Mouse (Mus musculus) liver, embryonic 14.5 days (tissue): ENCODE measurements around the gene Olfr986. TPM values are rescaled to one million over a fixed set of nuclear protein-coding genes. Genes with fewer than 3 reads are reported as not detected.

Source experiments
- ATAC-seq: fragments of 200-750 bp; cut with Nextera tagmentation; 2 replicates; pipeline ENCODE4 v1.8.0; 2017; ENCODE audit warnings: moderate number of reproducible peaks, mild to moderate bottlenecking, moderate library complexity; ENCODE audit not compliant: insufficient read depth
- DNase-seq, 3 experiments: peaks; one replicate each; pipeline ENCODE4 v3.0.0-alpha.2; 2012 to 2013; ENCODE audit warnings: low read depth in 3 of 3, low spot score in 3 of 3
- H3K27ac ChIP-seq: fragments of 300-500 bp; sonication (generic); 2 replicates; pipeline ENCODE4 v1.5.1; 2014; ENCODE audit warnings: moderate library complexity, mild to moderate bottlenecking, control low read depth, inconsistent platforms
- H3K27me3 ChIP-seq: fragments of 300-500 bp; sonication (generic); 2 replicates; pipeline ENCODE4 v1.6.1; 2014; ENCODE audit warnings: mild to moderate bottlenecking, low read length, moderate library complexity; ENCODE audit not compliant: control insufficient read depth, insufficient read depth
- H3K36me3 ChIP-seq: fragments of 300-500 bp; sonication (generic); replicated peaks from 2 replicates; pipeline ENCODE4 v1.6.1; 2014; ENCODE audit warnings: low read depth; ENCODE audit not compliant: control insufficient read depth, insufficient read depth
- H3K4me1 ChIP-seq, 2 experiments: fragments of 200-500 bp in 1 of 2; fragments of 300-500 bp in 1 of 2; sonication (generic) in 1 of 2; replicated peaks; 2 replicates each; pipeline ENCODE4 v1.6.1; 2012 to 2014; ENCODE audit warnings: antibody characterized with exemption in 1 of 2, inconsistent platforms in 1 of 2, low read length in 1 of 2; ENCODE audit not compliant: control insufficient read depth in 2 of 2, insufficient read depth in 2 of 2
- H3K4me2 ChIP-seq: fragments of 300-500 bp; sonication (generic); 2 replicates; pipeline ENCODE4 v1.6.1; 2014; ENCODE audit warnings: low read depth, mild to moderate bottlenecking, control low read depth, moderate library complexity
- H3K4me3 ChIP-seq, 2 experiments: fragments of 200-500 bp in 1 of 2; fragments of 300-500 bp in 1 of 2; sonication (generic) in 1 of 2; 2 replicates each; pipeline ENCODE4 v1.5.1; 2012 to 2014; ENCODE audit warnings: low read depth in 2 of 2, low read length in 2 of 2, mild to moderate bottlenecking in 2 of 2, control low read depth in 1 of 2, inconsistent platforms in 1 of 2, moderate library complexity in 1 of 2; ENCODE audit not compliant: insufficient read depth in 1 of 2
- H3K9ac ChIP-seq: fragments of 300-500 bp; sonication (generic); replicated peaks from 2 replicates; pipeline ENCODE4 v1.6.1; 2014; ENCODE audit warnings: mild to moderate bottlenecking, control low read depth, moderate library complexity
- H3K9me3 ChIP-seq: fragments of 300-500 bp; sonication (generic); 2 replicates; pipeline ENCODE4 v1.6.1; 2016; ENCODE audit warnings: low read length, mixed read lengths; ENCODE audit not compliant: control insufficient read depth
- CTCF ChIP-seq: IDR thresholded peaks from 2 replicates; pipeline ENCODE4 v1.5.1; 2016; ENCODE audit warnings: antibody characterized with exemption, low read depth, control low read depth
- EP300 ChIP-seq: IDR thresholded peaks from 2 replicates; pipeline ENCODE4 v1.6.1; 2016; ENCODE audit warnings: antibody characterized with exemption, low read depth
- WGBS: fragments of 180-500 bp; shearing (Covaris S2); extraction: QIAGEN DNeasy Blood & Tissue Kit; methylation state at CpG from one replicate; pipeline ENCODE4 v1.1.7; 2014; ENCODE audit not compliant: insufficient replicate concordance; 5-methylcytosine and 5-hydroxymethylcytosine counted together
- polyA plus RNA-seq, 2 experiments: library from polyadenylated mRNA; depleted of rRNA in 1 of 2; stranded (reverse) in 1 of 2; unstranded in 1 of 2; fragments of >200 nt; fragmentation: Nextera tagmentation in 1 of 2; extraction: Ambion mirVana in 1 of 2; gene quantifications; 2 replicates each; pipeline versions ENCODE4 v1.2.1 to v1.2.3; 2012 to 2014

Gene Olfr986
- polyA plus RNA-seq, 2 experiments = not detected

GRCm38 (mm10) chr9:40234233-40235072 lies 53.7 kb downstream of the Olfr986 start:
- WGBS = 56% methylated on average over 10 of the region's 10 CpGs
- Histone ChIP-seq H3K4me1 (no peaks in the 10 kb centered on the region), H3K27ac (no peak overlapping the region), H3K4me2 (no peak overlapping the region), H3K9ac (no peak overlapping the region), H3K27me3 (no peaks in the 10 kb centered on the region), H3K36me3 (no peaks in the 10 kb centered on the region), H3K4me3 (no peak overlapping the region), H3K9me3 (no peaks in the 10 kb centered on the region)
- DNase-seq (no peak), ATAC-seq (no peak)
- TF ChIP-seq CTCF (no peak), EP300 (no peak)

- no peak for TF ChIP-seq CTCF
- TF ChIP-seq EP300 = no peak
- Histone ChIP-seq H3K27me3 (no peaks in the 10 kb centered on the region), H3K4me1 (no peaks in the 10 kb centered on the region), H3K4me3 (no peak overlapping the region), H3K4me2 (no peak overlapping the region), H3K36me3 (no peaks in the 10 kb centered on the region), H3K9ac (no peak overlapping the region), H3K9me3 (no peaks in the 10 kb centered on the region), H3K27ac (no peak overlapping the region)
- WGBS = 63% methylated on average over 7 of the region's 7 CpGs
- no peak for DNase-seq
- ATAC-seq = no peak
These were observed 54.5 kb downstream of the Olfr986 start for GRCm38 (mm10) chr9:40235220-40235619.

Other genes with a start within 250 kb of the Olfr986 start
- not detected in 2 replicates for gene Olfr974, start 243.4 kb upstream of the Olfr986 start, polyA plus RNA-seq (2012; rRNA removed)
- gene Olfr974, start 243.4 kb upstream of the Olfr986 start, polyA plus RNA-seq (2014; fragmentation: Nextera tagmentation; extraction: Ambion mirVana) = not detected in 2 replicates
- not detected in 2 replicates for gene Olfr975, start 228.9 kb upstream of the Olfr986 start, polyA plus RNA-seq (2012; rRNA removed)
- gene Olfr975, start 228.9 kb upstream of the Olfr986 start, polyA plus RNA-seq (2014; fragmentation: Nextera tagmentation; extraction: Ambion mirVana) = not detected in 2 replicates
- gene Olfr976, start 219.8 kb upstream of the Olfr986 start, polyA plus RNA-seq (2012; rRNA removed) = not detected in 2 replicates
- not detected in 2 replicates for gene Olfr976, start 219.8 kb upstream of the Olfr986 start, polyA plus RNA-seq (2014; fragmentation: Nextera tagmentation; extraction: Ambion mirVana)
- gene Olfr978, start 188.8 kb upstream of the Olfr986 start, polyA plus RNA-seq (2012; rRNA removed) = not detected in 2 replicates
- not detected in 2 replicates for gene Olfr978, start 188.8 kb upstream of the Olfr986 start, polyA plus RNA-seq (2014; fragmentation: Nextera tagmentation; extraction: Ambion mirVana)
- not detected in 2 replicates for gene Olfr979, start 177.5 kb upstream of the Olfr986 start, polyA plus RNA-seq (2012; rRNA removed)
- gene Olfr979, start 177.5 kb upstream of the Olfr986 start, polyA plus RNA-seq (2014; fragmentation: Nextera tagmentation; extraction: Ambion mirVana) = not detected in 2 replicates
- not detected in 2 replicates for gene Olfr980, start 171.3 kb upstream of the Olfr986 start, polyA plus RNA-seq (2012; rRNA removed)
- not detected in 2 replicates for gene Olfr980, start 171.3 kb upstream of the Olfr986 start, polyA plus RNA-seq (2014; fragmentation: Nextera tagmentation; extraction: Ambion mirVana)
- gene Olfr981, start 159.5 kb upstream of the Olfr986 start, polyA plus RNA-seq (2012; rRNA removed) = not detected in 2 replicates
- not detected in 2 replicates for gene Olfr981, start 159.5 kb upstream of the Olfr986 start, polyA plus RNA-seq (2014; fragmentation: Nextera tagmentation; extraction: Ambion mirVana)
- gene Olfr982, start 107.1 kb upstream of the Olfr986 start, polyA plus RNA-seq (2012; rRNA removed) = not detected in 2 replicates
- not detected in 2 replicates for gene Olfr982, start 107.1 kb upstream of the Olfr986 start, polyA plus RNA-seq (2014; fragmentation: Nextera tagmentation; extraction: Ambion mirVana)
- gene Olfr983, start 87.3 kb upstream of the Olfr986 start, polyA plus RNA-seq (2012; rRNA removed) = not detected in 2 replicates
- gene Olfr983, start 87.3 kb upstream of the Olfr986 start, polyA plus RNA-seq (2014; fragmentation: Nextera tagmentation; extraction: Ambion mirVana) = not detected in 2 replicates
- gene Olfr984, start 66.7 kb upstream of the Olfr986 start, polyA plus RNA-seq (2012; rRNA removed) = not detected in 2 replicates
- gene Olfr984, start 66.7 kb upstream of the Olfr986 start, polyA plus RNA-seq (2014; fragmentation: Nextera tagmentation; extraction: Ambion mirVana) = not detected in 2 replicates
- gene Olfr985, start 50.7 kb upstream of the Olfr986 start, polyA plus RNA-seq (2012; rRNA removed) = not detected in 2 replicates
- not detected in 2 replicates for gene Olfr985, start 50.7 kb upstream of the Olfr986 start, polyA plus RNA-seq (2014; fragmentation: Nextera tagmentation; extraction: Ambion mirVana)
- not detected in 2 replicates for gene Tmem225, start 32.8 kb upstream of the Olfr986 start, polyA plus RNA-seq (2012; rRNA removed)
- not detected in 2 replicates for gene Tmem225, start 32.8 kb upstream of the Olfr986 start, polyA plus RNA-seq (2014; fragmentation: Nextera tagmentation; extraction: Ambion mirVana)
- 0.41 and 0.57 TPM in 2 replicates for gene Zfp202, start 11.4 kb downstream of the Olfr986 start, polyA plus RNA-seq (2012; rRNA removed)
- gene Zfp202, start 11.4 kb downstream of the Olfr986 start, polyA plus RNA-seq (2014; fragmentation: Nextera tagmentation; extraction: Ambion mirVana) = 0.68 and 0.74 TPM in 2 replicates
- gene Scn3b, start 88.3 kb downstream of the Olfr986 start, polyA plus RNA-seq (2012; rRNA removed) = 0.01 and 0.09 TPM in 2 replicates
- gene Scn3b, start 88.3 kb downstream of the Olfr986 start, polyA plus RNA-seq (2014; fragmentation: Nextera tagmentation; extraction: Ambion mirVana) = 0.06 TPM in 1 of 2 replicates, not detected in the other